Mouse (Mus musculus) kidney, adult 2 months (tissue): ENCODE data around the gene Mllt10.

Experiments
- CTCF ChIP-seq: fragments of 200-500 bp; conservative IDR thresholded peaks from 2 replicates; pipeline ENCODE4 v1.5.1; 2011; ENCODE audit warnings: low read depth, mild to moderate bottlenecking, control low read depth, low read length, moderate library complexity, mixed read lengths; ENCODE audit not compliant: insufficient read depth, insufficient read length
- POLR2A ChIP-seq: fragments of 200-500 bp; IDR thresholded peaks from one replicate; pipeline ENCODE4 v1.6.1; 2011; ENCODE audit warnings: low read depth, low read length, control low read depth

- TF ChIP-seq CTCF (no peak), POLR2A (no peak)
Measured at GRCm38 (mm10) chr2:18219136-18219535, 164.1 kb downstream of the Mllt10 start.
